Mouse (Mus musculus) lung, embryonic 14.5 days (tissue): ENCODE data around the gene Lmln. TPM values are rescaled to one million over a fixed set of nuclear protein-coding genes. Genes with fewer than 3 reads are reported as not detected.
"Not testable (repeated sequence)": the region's sequence is repeated elsewhere in the genome, so short reads cannot be mapped to it uniquely, and the experiment has no call there.

Source experiments
- ATAC-seq: fragments of 200-750 bp; cut with Nextera tagmentation; 2 replicates; pipeline ENCODE4 v1.8.0; 2017; ENCODE audit warnings: mild to moderate bottlenecking, moderate TSS enrichment, moderate library complexity; ENCODE audit not compliant: insufficient read depth
- DNase-seq: peaks from one replicate; pipeline ENCODE4 v3.0.0-alpha.2; 2015
- H3K27ac ChIP-seq: fragments of 300-500 bp; sonication (generic); 2 replicates; pipeline ENCODE4 v1.5.1; 2014; ENCODE audit warnings: low read depth, mild to moderate bottlenecking, moderate library complexity
- H3K27me3 ChIP-seq: fragments of 300-500 bp; sonication (generic); 2 replicates; pipeline ENCODE4 v1.6.1; 2014; ENCODE audit warnings: low read length, control low read depth; ENCODE audit not compliant: insufficient read depth
- H3K36me3 ChIP-seq: fragments of 300-500 bp; sonication (generic); 2 replicates; pipeline ENCODE4 v1.6.1; 2014; ENCODE audit warnings: control low read depth; ENCODE audit not compliant: insufficient read depth
- H3K4me1 ChIP-seq: fragments of 300-500 bp; sonication (generic); 2 replicates; pipeline ENCODE4 v1.6.1; 2014; ENCODE audit warnings: antibody characterized with exemption, control low read depth; ENCODE audit not compliant: insufficient read depth
- H3K4me2 ChIP-seq: fragments of 300-500 bp; sonication (generic); 2 replicates; pipeline ENCODE4 v1.6.1; 2014; ENCODE audit warnings: mild to moderate bottlenecking
- H3K4me3 ChIP-seq: fragments of 300-500 bp; sonication (generic); 2 replicates; pipeline ENCODE4 v1.5.1; 2014; ENCODE audit warnings: low read depth, low read length
- H3K9ac ChIP-seq: fragments of 300-500 bp; sonication (generic); 2 replicates; pipeline ENCODE4 v1.6.1; 2014
- H3K9me3 ChIP-seq: fragments of 300-500 bp; sonication (generic); 2 replicates; pipeline ENCODE4 v1.6.1; 2016; ENCODE audit warnings: low read depth, low read length, control low read depth
- CTCF ChIP-seq: IDR thresholded peaks from 2 replicates; pipeline ENCODE4 v1.5.1; 2016; ENCODE audit warnings: antibody characterized with exemption, low read depth
- WGBS: fragments of 180-500 bp; shearing (Covaris S2); extraction: QIAGEN DNeasy Blood & Tissue Kit; methylation state at CpG from one replicate; pipeline ENCODE4 v1.1.7; 2014; 5-methylcytosine and 5-hydroxymethylcytosine counted together
- polyA plus RNA-seq: library from polyadenylated mRNA; unstranded; fragments of >200 nt; fragmentation: Nextera tagmentation; extraction: Ambion mirVana; gene quantifications from 2 replicates; pipeline ENCODE4 v1.2.1, GENCODE M21; 2014

Lmln gene
- polyA plus RNA-seq, 1 experiment from 2014 or later, result 3.8 TPM

DNA sequence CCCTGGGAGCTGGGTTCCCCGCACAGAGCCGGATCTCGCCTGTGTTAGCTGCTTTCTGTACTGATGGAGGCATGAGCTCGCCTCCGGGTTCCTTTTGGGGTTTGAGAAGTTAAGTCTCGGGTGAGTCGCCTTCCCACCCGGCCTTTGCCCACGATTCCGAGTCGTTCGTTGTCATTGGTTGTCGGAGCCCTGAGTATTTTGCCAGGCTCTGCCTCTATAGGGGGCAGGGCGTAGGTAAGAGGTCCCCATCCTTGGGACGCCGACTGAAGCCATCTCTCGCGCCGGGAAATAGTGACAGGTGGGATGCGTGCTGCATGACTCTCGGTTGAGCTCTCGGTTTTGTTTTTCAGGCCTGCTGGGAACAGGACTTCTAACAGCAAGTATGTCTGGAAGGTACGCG is 5.5 kb upstream of the Lmln start:
- H3K27me3 ChIP-seq, result no peaks in the 10 kb centered on the region
- no peak for TF ChIP-seq CTCF
- peak overlapping the region; percentile 93 for H3K9ac ChIP-seq
- peak overlapping the region; percentile 85 for H3K27ac ChIP-seq
- ATAC-seq (no peak), DNase-seq (peak; percentile 47)
- no peaks in the 10 kb centered on the region for H3K4me1 ChIP-seq
- peaks cover 35% of the 10 kb centered on the region for H3K36me3 ChIP-seq
- under 1% methylated on average over 24 of the region's 24 CpGs for WGBS
- H3K4me2 ChIP-seq, result peak overlapping the region; percentile 58
- peak overlapping the region; percentile 82 for H3K4me3 ChIP-seq
- no peaks in the 10 kb centered on the region for H3K9me3 ChIP-seq

- H3K27ac ChIP-seq, result no peak overlapping the region
Measured at GRCm38 (mm10) chr16:33058033-33058432, 4.3 kb upstream of the Lmln start.

GRCm38 (mm10) chr16:33058656-33059055 is 3.7 kb upstream of the Lmln start:
- DNase-seq, H3K4me1 ChIP-seq, ATAC-seq, H3K27me3 ChIP-seq, H3K9ac ChIP-seq, H3K27ac ChIP-seq, H3K9me3 ChIP-seq: not testable (repeated sequence)
- WGBS, result 79% methylated on average over 9 of the region's 9 CpGs
- Histone ChIP-seq H3K4me3 (peak overlapping the region; percentile 82; the same call in 1 of the 2 replicates), H3K4me2 (peak overlapping the region; percentile 58), H3K36me3 (peaks cover 35% of the 10 kb centered on the region)

More at GRCm38 (mm10) chr16:33058033-33058432, 4.3 kb upstream of the Lmln start:
- H3K4me3 ChIP-seq, result peak overlapping the region; percentile 82
- ATAC-seq, result no peak
- 91% methylated on average over 16 of the region's 16 CpGs for WGBS
- no peak for DNase-seq
- no peaks in the 10 kb centered on the region for H3K9me3 ChIP-seq
- no peaks in the 10 kb centered on the region for H3K27me3 ChIP-seq
- H3K36me3 ChIP-seq, result peaks cover 35% of the 10 kb centered on the region
- peaks cover under 1% of the 10 kb centered on the region; the same call in 1 of the 2 replicates for H3K4me1 ChIP-seq
- H3K4me2 ChIP-seq, result peak overlapping the region; percentile 58
- TF ChIP-seq CTCF, result no peak
- peak overlapping the region; percentile 93; the same call in 1 of the 2 replicates for H3K9ac ChIP-seq

- no peak for TF ChIP-seq CTCF
- peaks cover 8% of the 10 kb centered on the region for H3K4me1 ChIP-seq
- WGBS, result 77% methylated on average over 1 of the region's 1 CpGs
- H3K27ac ChIP-seq, result no peak overlapping the region
- H3K4me2 ChIP-seq, result 0 out of 2 replicates have a peak overlapping the region, but pooled peaks have one; percentile 7
- H3K36me3 ChIP-seq, result peaks cover 35% of the 10 kb centered on the region
- H3K9me3 ChIP-seq, result no peaks in the 10 kb centered on the region
- no peak overlapping the region for H3K4me3 ChIP-seq
- H3K9ac ChIP-seq, result no peak overlapping the region
- no peaks in the 10 kb centered on the region for H3K27me3 ChIP-seq
- ATAC-seq (no peak), DNase-seq (no peak)
Measured at GRCm38 (mm10) chr16:33059471-33059870, 2.9 kb upstream of the Lmln start.

GRCm38 (mm10) chr16:33060926-33061325 is 1.4 kb upstream of the Lmln start:
- WGBS, result 74% methylated on average over 2 of the region's 2 CpGs
- no peak for TF ChIP-seq CTCF
- peaks cover 8% of the 10 kb centered on the region for H3K4me1 ChIP-seq

GRCm38 (mm10) chr16:33061400-33061799 is 921 bp upstream of the Lmln start:
- TF ChIP-seq CTCF, result no peak
- Histone ChIP-seq H3K9me3 (no peaks in the 10 kb centered on the region), H3K4me2 (peak overlapping the region; percentile 87), H3K27ac (peak overlapping the region; percentile 70; the same call in 1 of the 2 replicates), H3K4me1 (peaks cover 8% of the 10 kb centered on the region), H3K4me3 (peak overlapping the region; percentile 76; the same call in 1 of the 2 replicates), H3K27me3 (no peaks in the 10 kb centered on the region), H3K9ac (0 out of 2 replicates have a peak overlapping the region, but pooled peaks have one; percentile 0), H3K36me3 (peaks cover 35% of the 10 kb centered on the region)
- ATAC-seq (no peak), DNase-seq (peak; percentile 29)
- WGBS, result 48% methylated on average over 11 of the region's 11 CpGs

More at GRCm38 (mm10) chr16:33060926-33061325, 1.4 kb upstream of the Lmln start:
- Histone ChIP-seq H3K9me3 (no peaks in the 10 kb centered on the region), H3K9ac (no peak overlapping the region), H3K4me3 (no peak overlapping the region), H3K36me3 (peaks cover 35% of the 10 kb centered on the region), H3K27ac (no peak overlapping the region), H3K4me2 (no peak overlapping the region), H3K27me3 (no peaks in the 10 kb centered on the region)
- ATAC-seq (no peak), DNase-seq (no peak)

GRCm38 (mm10) chr16:33062682-33063131 is 386 bp downstream of the Lmln start:
- DNase-seq (peak; percentile 53), ATAC-seq (peak; percentile 70; the same call in 1 of the 2 replicates)
- Histone ChIP-seq H3K4me3 (peak overlapping the region; percentile 76), H3K9ac (peak overlapping the region; percentile 66), H3K27me3 (no peaks in the 10 kb centered on the region), H3K9me3 (no peaks in the 10 kb centered on the region), H3K36me3 (peaks cover 39% of the 10 kb centered on the region), H3K4me1 (peaks cover 8% of the 10 kb centered on the region), H3K27ac (peak overlapping the region; percentile 70), H3K4me2 (peak overlapping the region; percentile 87)
- no peak for TF ChIP-seq CTCF
- WGBS, result under 1% methylated on average over 35 of the region's 35 CpGs
